8 mouse cellular contexts compared by ENCODE assay signal in the genomic region with DNA sequence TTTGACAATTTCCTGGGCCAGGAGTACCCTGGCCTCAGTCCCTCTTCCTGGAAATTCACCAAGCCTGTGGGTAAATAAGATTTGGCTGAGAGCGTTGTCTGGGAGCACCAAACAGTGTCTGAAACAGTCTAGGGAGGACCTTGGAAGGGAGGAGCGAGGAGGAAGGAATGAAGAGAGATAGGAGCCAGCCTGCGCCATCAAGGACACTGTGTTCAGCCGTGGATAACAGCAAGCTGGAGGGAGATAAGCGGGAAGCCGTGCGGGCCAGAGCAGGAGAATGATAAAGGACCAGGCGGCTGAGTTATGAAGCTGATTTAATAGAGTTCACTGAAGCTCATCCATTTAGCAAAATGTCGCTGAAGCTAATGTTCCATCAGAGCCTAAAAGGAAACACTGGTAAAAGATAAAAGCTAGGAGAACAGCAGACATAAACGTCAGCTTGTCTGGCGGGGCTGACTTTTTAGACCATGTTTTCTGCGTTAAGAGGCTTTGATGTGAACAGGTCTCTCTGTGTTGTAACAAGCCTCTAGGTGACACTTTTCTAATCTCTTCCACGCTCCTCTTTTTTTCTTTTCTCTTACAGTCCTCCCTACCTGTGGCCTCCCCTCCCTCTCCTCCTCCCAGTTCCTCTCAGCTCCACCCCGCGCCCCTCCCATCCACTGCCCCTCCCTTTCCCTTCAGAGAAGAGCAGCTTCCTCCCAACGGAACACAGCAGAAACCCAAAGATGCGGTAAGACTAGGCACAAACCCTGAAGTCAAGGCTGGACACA. TPM values are rescaled to one million over a fixed set of nuclear protein-coding genes. Genes with fewer than 3 reads are reported as not detected.
DNase-seq lines count a peak whose midpoint lies in the region; ATAC-seq and TF ChIP-seq lines count a peak whose summit lies in the region.

No protein-coding gene starts in this region.

- no peak for TF ChIP-seq CTCF in bone marrow, adult 2 months (IDR thresholded peaks at IDR 0.05; ENCODE audit: control insufficient read depth, insufficient read depth, low read length)
- no peak for TF ChIP-seq CTCF in thymus, adult 2 months (IDR thresholded peaks at IDR 0.05; ENCODE audit: borderline replicate concordance, control insufficient read depth, extremely low read depth, insufficient read depth, low read length, poor library complexity)

- intact Hi-C loops in left cerebral cortex, postnatal 36 days (cut with DNase I), result loop anchor here (5.0 kb wide), 1 partner anchor 50 kb away; no protein-coding TSS in a partner anchor

- TF ChIP-seq POLR2A in bone marrow, adult 2 months (IDR thresholded peaks at IDR 0.05; ENCODE audit: borderline replicate concordance, control insufficient read depth, low read depth, low read length), result no peak
- no peak for TF ChIP-seq POLR2A in thymus, adult 2 months (IDR thresholded peaks at IDR 0.05; ENCODE audit: control insufficient read depth, extremely low read depth, insufficient read depth, low read length, poor library complexity)

- WGBS in bone marrow, adult 2 months, result 29% methylated on average over 17 of the region's 17 CpGs
- WGBS in forebrain, embryonic 11.5 days, result 34% methylated on average over 17 of the region's 17 CpGs
- 30% methylated on average over 17 of the region's 17 CpGs for WGBS in hindbrain, embryonic 11.5 days
- WGBS in limb, embryonic 13.5 days, result 22% methylated on average over 17 of the region's 17 CpGs
- WGBS in midbrain, embryonic 14.5 days, result 21% methylated on average over 17 of the region's 17 CpGs
- WGBS in thymus, adult 2 months, result 38% methylated on average over 17 of the region's 17 CpGs

- peak overlapping the region; percentile 46 for H3K4me2 ChIP-seq in forebrain, embryonic 11.5 days (ENCODE audit: low read depth, low read length, severe bottlenecking)
- peak overlapping the region; percentile 43 for H3K4me2 ChIP-seq in hindbrain, embryonic 11.5 days (replicated peaks; ENCODE audit: low read depth, low read length)
- peak overlapping the region; percentile 70 for H3K4me2 ChIP-seq in limb, embryonic 13.5 days (replicated peaks)
- H3K4me2 ChIP-seq in midbrain, embryonic 14.5 days (ENCODE audit: low read length), result peak overlapping the region; percentile 52

- no peaks in the 10 kb centered on the region for H3K4me1 ChIP-seq in bone marrow, adult 2 months (ENCODE audit: control insufficient read depth, insufficient read depth, low read length)
- peaks cover 6% of the 10 kb centered on the region; the same call in 1 of the 2 replicates for H3K4me1 ChIP-seq in forebrain, embryonic 11.5 days (replicated peaks; ENCODE audit: control insufficient read depth, insufficient read depth, low read length)
- no peaks in the 10 kb centered on the region for H3K4me1 ChIP-seq in hindbrain, embryonic 11.5 days (replicated peaks; ENCODE audit: control insufficient read depth, insufficient read depth, low read length)
- H3K4me1 ChIP-seq in limb, embryonic 13.5 days, result peaks cover 6% of the 10 kb centered on the region; the same call in 1 of the 2 replicates
- peaks cover 16% of the 10 kb centered on the region for H3K4me1 ChIP-seq in midbrain, embryonic 14.5 days (ENCODE audit: control insufficient read depth, insufficient read depth, low read length)
- H3K4me1 ChIP-seq in thymus, adult 2 months (replicated peaks; ENCODE audit: control insufficient read depth, insufficient read depth, low read length), result peaks cover 16% of the 10 kb centered on the region

- peak; percentile 52 for DNase-seq in ES-CJ7 (ENCODE audit: low read depth, low spot score)
- no peak for DNase-seq in forebrain, embryonic 11.5 days (ENCODE audit: low spot score)
- DNase-seq in hindbrain, embryonic 11.5 days (ENCODE audit: low spot score), result no peak
- peak; percentile 51 for DNase-seq in midbrain, embryonic 14.5 days
- peak; percentile 80 for DNase-seq in thymus, adult 2 months
- no peak for DNase-seq in left cerebral cortex, postnatal 36 days (ENCODE audit: low spot score in 2 of 2)

- ATAC-seq in forebrain, embryonic 11.5 days (replicated peaks; ENCODE audit: low FRiP score), result 0 out of 2 replicates have a peak, but pooled peaks have one; percentile 64
- ATAC-seq in hindbrain, embryonic 11.5 days (ENCODE audit: low FRiP score), result no peak
- ATAC-seq in limb, embryonic 13.5 days (ENCODE audit: low FRiP score, low read depth), result no peak
- no peak for ATAC-seq in midbrain, embryonic 14.5 days (ENCODE audit: low FRiP score, low TSS enrichment)

- H3K9ac ChIP-seq in forebrain, embryonic 11.5 days (ENCODE audit: low read length), result peak overlapping the region; percentile 28
- H3K9ac ChIP-seq in hindbrain, embryonic 11.5 days (ENCODE audit: low read depth, low read length), result no peak overlapping the region
- H3K9ac ChIP-seq in limb, embryonic 13.5 days, result peak overlapping the region; percentile 45; the same call in 1 of the 2 replicates
- H3K9ac ChIP-seq in midbrain, embryonic 14.5 days (replicated peaks; ENCODE audit: low read length), result 0 out of 2 replicates have a peak overlapping the region, but pooled peaks have one; percentile 16

- H3K36me3 ChIP-seq in forebrain, embryonic 11.5 days (ENCODE audit: control insufficient read depth, insufficient read depth, low read length), result no peaks in the 10 kb centered on the region
- H3K36me3 ChIP-seq in hindbrain, embryonic 11.5 days (ENCODE audit: control insufficient read depth, insufficient read depth, low read length), result no peaks in the 10 kb centered on the region
- H3K36me3 ChIP-seq in limb, embryonic 13.5 days, result no peaks in the 10 kb centered on the region
- no peaks in the 10 kb centered on the region for H3K36me3 ChIP-seq in midbrain, embryonic 14.5 days (ENCODE audit: control insufficient read depth, insufficient read depth, low read length)
- H3K36me3 ChIP-seq in thymus, adult 2 months (ENCODE audit: control insufficient read depth, insufficient read depth, low read length), result no peaks in the 10 kb centered on the region

- no peaks in the 10 kb centered on the region for H3K9me3 ChIP-seq in forebrain, embryonic 11.5 days (ENCODE audit: control insufficient read depth, low read length)
- no peaks in the 10 kb centered on the region for H3K9me3 ChIP-seq in hindbrain, embryonic 11.5 days (ENCODE audit: control insufficient read depth, low read length)
- no peaks in the 10 kb centered on the region for H3K9me3 ChIP-seq in limb, embryonic 13.5 days
- no peaks in the 10 kb centered on the region for H3K9me3 ChIP-seq in midbrain, embryonic 14.5 days (ENCODE audit: control insufficient read depth, low read length)

- H3K27ac ChIP-seq in bone marrow, adult 2 months (ENCODE audit: control insufficient read depth, insufficient read depth, low read depth, low read length, poor library complexity), result no peak overlapping the region
- no peak overlapping the region for H3K27ac ChIP-seq in forebrain, embryonic 11.5 days (ENCODE audit: low read depth, low read length)
- no peak overlapping the region for H3K27ac ChIP-seq in hindbrain, embryonic 11.5 days (ENCODE audit: low read depth, low read length)
- no peak overlapping the region for H3K27ac ChIP-seq in limb, embryonic 13.5 days
- H3K27ac ChIP-seq in midbrain, embryonic 14.5 days (replicated peaks; ENCODE audit: low read depth, low read length), result no peak overlapping the region
- no peak overlapping the region for H3K27ac ChIP-seq in thymus, adult 2 months (ENCODE audit: control insufficient read depth, insufficient read depth, low read length)

- H3K4me3 ChIP-seq in bone marrow, adult 2 months (replicated peaks; ENCODE audit: control insufficient read depth, low read depth, low read length), result peak overlapping the region; percentile 35
- H3K4me3 ChIP-seq in forebrain, embryonic 11.5 days (ENCODE audit: low read depth, low read length), result peak overlapping the region; percentile 27
- H3K4me3 ChIP-seq in hindbrain, embryonic 11.5 days (ENCODE audit: low read depth, low read length), result peak overlapping the region; percentile 21; the same call in 1 of the 2 replicates
- peak overlapping the region; percentile 41 for H3K4me3 ChIP-seq in limb, embryonic 13.5 days
- peak overlapping the region; percentile 22; the same call in 1 of the 2 replicates for H3K4me3 ChIP-seq in midbrain, embryonic 14.5 days (replicated peaks; ENCODE audit: low read depth, low read length)
- peak overlapping the region; percentile 41 for H3K4me3 ChIP-seq in thymus, adult 2 months (ENCODE audit: control insufficient read depth, insufficient read depth, low read length)

- H3K27me3 ChIP-seq in forebrain, embryonic 11.5 days (ENCODE audit: control insufficient read depth, insufficient read depth, low read length), result no peaks in the 10 kb centered on the region
- no peaks in the 10 kb centered on the region for H3K27me3 ChIP-seq in hindbrain, embryonic 11.5 days (ENCODE audit: control insufficient read depth, insufficient read depth, low read length)
- H3K27me3 ChIP-seq in limb, embryonic 13.5 days, result no peaks in the 10 kb centered on the region
- H3K27me3 ChIP-seq in midbrain, embryonic 14.5 days (ENCODE audit: control insufficient read depth, insufficient read depth, low read length), result no peaks in the 10 kb centered on the region
- no peaks in the 10 kb centered on the region for H3K27me3 ChIP-seq in thymus, adult 2 months (ENCODE audit: control insufficient read depth, insufficient read depth, low read length)

RNA-seq across cellular contexts. Expression of a gene that starts 26.0 kb away (rescaled TPM):
- polyA plus RNA-seq in bone marrow, adult 2 months (2011; ENCODE audit: insufficient read depth, insufficient read length, low replicate concordance, missing spikeins), result 3.9 and 5.7 TPM in 2 replicates
- polyA plus RNA-seq in forebrain, embryonic 11.5 days (2014; fragmentation: Nextera tagmentation; extraction: Ambion mirVana), result 3.0 and 3.9 TPM in 2 replicates
- polyA plus RNA-seq in hindbrain, embryonic 11.5 days (2014; fragmentation: Nextera tagmentation; extraction: Ambion mirVana), result 2.5 and 3.4 TPM in 2 replicates
- 0.52 and 0.56 TPM in 2 replicates for polyA plus RNA-seq in limb, embryonic 13.5 days (2015; fragmentation: Nextera tagmentation; extraction: Ambion mirVana)
- polyA plus RNA-seq in midbrain, embryonic 14.5 days (2014; fragmentation: Nextera tagmentation; extraction: Ambion mirVana), result 12.4 TPM in 2 replicates
- 0.97 and 1.1 TPM in 2 replicates for polyA plus RNA-seq in thymus, adult 2 months (2012; rRNA removed)
- 10 to 100 TPM; 61.1 to 63.1 TPM for total RNA-seq in left cerebral cortex, postnatal 36 days (2021)

RNA-seq across cellular contexts. Expression of a gene that starts 52.9 kb away (rescaled TPM):
- 10.3 and 38.8 TPM in 2 replicates for polyA plus RNA-seq in bone marrow, adult 2 months (2011; ENCODE audit: insufficient read depth, insufficient read length, low replicate concordance, missing spikeins)
- polyA plus RNA-seq in forebrain, embryonic 11.5 days (2014; fragmentation: Nextera tagmentation; extraction: Ambion mirVana), result 14.6 and 14.8 TPM in 2 replicates
- polyA plus RNA-seq in hindbrain, embryonic 11.5 days (2014; fragmentation: Nextera tagmentation; extraction: Ambion mirVana), result 11.3 and 13.0 TPM in 2 replicates
- 12.5 and 13.5 TPM in 2 replicates for polyA plus RNA-seq in limb, embryonic 13.5 days (2015; fragmentation: Nextera tagmentation; extraction: Ambion mirVana)
- polyA plus RNA-seq in midbrain, embryonic 14.5 days (2014; fragmentation: Nextera tagmentation; extraction: Ambion mirVana), result 9.0 and 16.5 TPM in 2 replicates
- 49.0 and 56.8 TPM in 2 replicates for polyA plus RNA-seq in thymus, adult 2 months (2012; rRNA removed)
- total RNA-seq in left cerebral cortex, postnatal 36 days (2021), result 10 to 100 TPM; 86.8 to 97.2 TPM

Comparison
In these comparisons a context has a peak if more than half of its experiments do, and no peak if none do; other contexts are left out.
1. DNase-seq: peak in ES-CJ7 (single experiment), midbrain, embryonic 14.5 days (single experiment) and thymus, adult 2 months (single experiment); none in forebrain, embryonic 11.5 days (single experiment), hindbrain, embryonic 11.5 days (single experiment) and left cerebral cortex, postnatal 36 days (0 of 2).
2. Peak in every context shown above with its lines, with median percentiles within 50 percentile points of each other: H3K4me3 ChIP-seq and H3K4me2 ChIP-seq.